Comparison of ENCODE assay signal across 9 mouse cellular contexts in genomic region chr7:74458475-74459221, GRCm38 (mm10).
DNase-seq lines count a peak whose midpoint lies in the region; ATAC-seq and TF ChIP-seq lines count a peak whose summit lies in the region.
"Had no signal": no experiment of that assay in that cellular context is flagged by ENCODE, and none has a peak within 500 bp of the region (broad histone marks: within the 10 kb centered on the region; RNA-seq: fewer than 3 reads in every experiment).

No protein-coding gene starts in this region.

- TF ChIP-seq POLR2A in embryonic fibroblast, embryonic 13.5 days (IDR thresholded peaks at IDR 0.05; ENCODE audit: low read depth, low read length) = no peak

- ATAC-seq in hematopoietic stem cell, adult 5-6 weeks (replicated peaks in 1 of 2; ENCODE audit: insufficient read depth in 1 of 2, low FRiP score in 2 of 2, low TSS enrichment in 1 of 2, low read depth in 1 of 2, poor library complexity in 2 of 2, severe bottlenecking in 2 of 2) = peak; percentile 59 to 71
- ATAC-seq in hindbrain, embryonic 12.5 days (ENCODE audit: low FRiP score) = no peak
- no peak for ATAC-seq in midbrain, embryonic 15.5 days (replicated peaks)

- no peaks in the 10 kb centered on the region for H3K9me3 ChIP-seq in hindbrain, embryonic 12.5 days (replicated peaks)
- H3K9me3 ChIP-seq in midbrain, embryonic 15.5 days = no peaks in the 10 kb centered on the region
- H3K9me3 ChIP-seq: midbrain, embryonic 12.5 days had no signal

- no peaks in the 10 kb centered on the region for H3K36me3 ChIP-seq in hindbrain, embryonic 12.5 days
- no peaks in the 10 kb centered on the region for H3K36me3 ChIP-seq in midbrain, embryonic 15.5 days (replicated peaks)
- H3K36me3 ChIP-seq: midbrain, embryonic 12.5 days had no signal

- no peaks in the 10 kb centered on the region for H3K27me3 ChIP-seq in hindbrain, embryonic 12.5 days
- H3K27me3 ChIP-seq in midbrain, embryonic 15.5 days (replicated peaks) = no peaks in the 10 kb centered on the region
- H3K27me3 ChIP-seq: midbrain, embryonic 12.5 days had no signal

- peaks cover 17% of the 10 kb centered on the region for H3K4me1 ChIP-seq in embryonic fibroblast, embryonic 13.5 days (ENCODE audit: control insufficient read depth, insufficient read depth, low read length)
- peaks cover 7% of the 10 kb centered on the region; the same call in 1 of the 2 replicates for H3K4me1 ChIP-seq in hindbrain, embryonic 12.5 days
- H3K4me1 ChIP-seq in midbrain, embryonic 15.5 days = peaks cover 8% of the 10 kb centered on the region

- no peak overlapping the region for H3K4me3 ChIP-seq in left cerebral cortex, adult 2 months
- H3K4me3 ChIP-seq in embryonic fibroblast, embryonic 13.5 days (ENCODE audit: insufficient read depth, low read length) = no peak overlapping the region
- H3K4me3 ChIP-seq in hindbrain, embryonic 12.5 days = no peak overlapping the region
- H3K4me3 ChIP-seq in midbrain, embryonic 15.5 days = no peak overlapping the region
- H3K4me3 ChIP-seq: midbrain, embryonic 12.5 days had no signal

- TF ChIP-seq CTCF in left cerebral cortex, adult 2 months (IDR thresholded peaks at IDR 0.05) = no peak
- TF ChIP-seq CTCF in embryonic fibroblast, embryonic 13.5 days (IDR thresholded peaks at IDR 0.05; ENCODE audit: borderline replicate concordance, insufficient read depth, low read length) = no peak

- DNase-seq in left cerebral cortex, adult 2 months (ENCODE audit: extremely low spot score in 1 of 2, low spot score in 2 of 2) = no peak
- no peak for DNase-seq in left cerebral cortex, adult 11 months (ENCODE audit: low spot score)
- peak; percentile 69 for DNase-seq in lung, postnatal 25 days (ENCODE audit: low spot score)
- DNase-seq in embryo, embryonic 9.5 days (ENCODE audit: extremely low spot score) = no peak

- peak overlapping the region; percentile 54 for H3K27ac ChIP-seq in left cerebral cortex, adult 2 months
- H3K27ac ChIP-seq in embryonic fibroblast, embryonic 13.5 days (ENCODE audit: insufficient read depth, low read length) = peak overlapping the region; percentile 55; the same call in 1 of the 2 replicates
- no peak overlapping the region for H3K27ac ChIP-seq in hindbrain, embryonic 12.5 days
- H3K27ac ChIP-seq in midbrain, embryonic 15.5 days = no peak overlapping the region
- H3K27ac ChIP-seq: midbrain, embryonic 12.5 days had no signal

- 80% methylated on average over 8 of the region's 8 CpGs for WGBS in hindbrain, embryonic 12.5 days
- 83% methylated on average over 8 of the region's 8 CpGs for WGBS in midbrain, embryonic 15.5 days

- no peak overlapping the region for H3K4me2 ChIP-seq in hindbrain, embryonic 12.5 days (replicated peaks)
- H3K4me2 ChIP-seq in midbrain, embryonic 15.5 days = no peak overlapping the region
- H3K4me2 ChIP-seq: midbrain, embryonic 12.5 days had no signal

- intact Hi-C loops in left cerebral cortex, adult 2 months (cut with DNase I) = loop anchor here (5.0 kb wide), 1 partner anchor 76 kb away; no protein-coding TSS in a partner anchor

- H3K9ac ChIP-seq in hindbrain, embryonic 12.5 days = no peak overlapping the region
- no peak overlapping the region for H3K9ac ChIP-seq in midbrain, embryonic 15.5 days
- H3K9ac ChIP-seq: midbrain, embryonic 12.5 days had no signal

Comparison
In these comparisons a context has a peak if more than half of its experiments do, and no peak if none do; other contexts are left out.
1. H3K27ac ChIP-seq: peak in left cerebral cortex, adult 2 months (single experiment) and embryonic fibroblast, embryonic 13.5 days (single experiment); none in hindbrain, embryonic 12.5 days (single experiment) and midbrain, embryonic 15.5 days (single experiment).
2. ATAC-seq: peak in hematopoietic stem cell, adult 5-6 weeks (2 of 2); none in hindbrain, embryonic 12.5 days (single experiment) and midbrain, embryonic 15.5 days (single experiment).